Mouse (Mus musculus) ES-E14 (cell line): ENCODE measurements around the gene Hipk2.

ENCODE experiments used
- CHD2 ChIP-seq: IDR thresholded peaks from 2 replicates; pipeline ENCODE4 v1.6.1; 2014; ENCODE audit warnings: mild to moderate bottlenecking, low read depth, low read length, inconsistent platforms
- ZC3H11A ChIP-seq: IDR thresholded peaks from 2 replicates; pipeline ENCODE4 v1.6.1; 2012; ENCODE audit warnings: low read depth, mild to moderate bottlenecking, inconsistent platforms, low read length, borderline replicate concordance

DNA sequence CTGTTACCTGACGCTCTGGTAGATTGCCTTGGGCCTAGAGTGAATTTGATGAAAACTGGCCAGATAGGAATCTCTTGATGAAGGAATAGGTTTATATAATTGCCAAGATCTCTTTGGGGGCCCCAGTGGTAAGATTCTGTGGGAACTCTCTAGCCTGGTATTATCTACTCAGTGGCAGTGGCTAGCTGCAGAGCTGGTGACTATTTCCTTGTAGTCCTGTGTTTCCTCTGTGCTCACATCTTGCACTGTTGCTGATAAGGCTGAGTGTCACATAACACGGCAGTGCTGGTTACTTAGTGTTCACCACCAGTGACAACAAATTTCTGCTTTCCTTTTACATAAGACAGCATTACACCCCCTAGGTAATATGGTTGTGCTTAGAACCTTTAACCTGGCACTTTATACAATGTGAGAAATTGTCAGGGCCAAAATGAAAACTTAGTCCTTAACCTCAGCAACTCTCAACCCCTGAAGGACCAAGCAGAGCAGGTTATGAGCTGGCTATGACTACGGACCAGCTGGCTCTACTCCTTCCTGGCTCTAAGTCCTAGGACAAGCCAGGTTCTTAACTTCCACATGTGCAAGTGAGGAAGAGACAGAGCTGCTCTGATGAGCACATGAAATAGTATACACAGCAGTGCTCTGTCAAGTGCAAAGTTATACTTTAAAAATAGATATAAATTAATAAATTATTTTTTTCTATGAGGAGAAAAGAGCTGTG is 80.7 kb downstream of the Hipk2 start:
- TF ChIP-seq CHD2 (no peak), ZC3H11A (no peak)
